Mouse (Mus musculus) thymus, adult 2 months (tissue): ENCODE measurements at regions not wholly inside any gene's neighbourhood (a gene's known extent, or its start where the extent isn't known, plus 50 kb on each side); places are given as distances from the start of the nearest gene placed in this dataset.

ENCODE experiments used
- CTCF ChIP-seq: fragments of 200-500 bp; IDR thresholded peaks from 2 replicates; pipeline ENCODE4 v1.5.1; 2012; ENCODE audit warnings: mild to moderate bottlenecking, control low read depth, low read length, moderate library complexity, borderline replicate concordance; ENCODE audit not compliant: control insufficient read depth, poor library complexity, insufficient read depth; ENCODE audit errors: extremely low read depth
- POLR2A ChIP-seq: fragments of 200-500 bp; IDR thresholded peaks from 2 replicates; pipeline ENCODE4 v1.6.1; 2012; ENCODE audit warnings: mild to moderate bottlenecking, low read length, control low read depth, moderate library complexity; ENCODE audit not compliant: control insufficient read depth, poor library complexity, insufficient read depth; ENCODE audit errors: extremely low read depth

DNA sequence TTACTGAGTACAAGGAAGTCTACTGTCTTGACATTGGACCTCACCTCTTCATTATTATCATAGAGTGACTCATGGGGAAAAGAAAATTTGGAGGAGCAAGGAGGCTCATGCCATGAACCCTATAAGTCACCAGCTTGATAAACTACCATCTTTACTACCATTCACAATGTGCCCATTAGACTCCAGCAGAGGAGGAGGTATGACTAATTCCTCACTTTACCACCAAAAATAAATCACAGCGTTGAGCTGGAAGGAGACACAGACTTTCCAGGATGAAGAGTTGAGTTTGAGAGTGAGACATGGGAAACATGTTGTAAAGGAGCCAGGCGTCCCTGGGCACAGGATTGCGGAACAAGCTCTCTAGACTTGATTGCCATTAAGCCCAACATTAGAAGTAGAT is 195.0 kb upstream of the Mctp2 start:
- TF ChIP-seq POLR2A (no peak), CTCF (no peak)
